Mouse (Mus musculus) E14TG2a.4 (cell line): ENCODE measurements around the gene Gja4.

Source experiments
- H3K27me3 ChIP-seq: 2 replicates; pipeline ENCODE4 v1.6.1; 2014; ENCODE audit warnings: low read length, control low read depth; ENCODE audit not compliant: insufficient read depth
- H3K36me3 ChIP-seq: 2 replicates; pipeline ENCODE4 v1.6.1; 2014; ENCODE audit warnings: low read length, control low read depth; ENCODE audit not compliant: insufficient read depth
- H3K4me1 ChIP-seq: replicated peaks from 2 replicates; pipeline ENCODE4 v1.6.1; 2014; ENCODE audit warnings: low read depth, low read length, control low read depth
- H3K4me3 ChIP-seq: replicated peaks from 2 replicates; pipeline ENCODE4 v1.5.1; 2014; ENCODE audit warnings: mild to moderate bottlenecking, low read length
- H3K9me3 ChIP-seq: 2 replicates; pipeline ENCODE4 v1.6.1; 2014; ENCODE audit warnings: low read length, control low read depth
- CTCF ChIP-seq: conservative IDR thresholded peaks from 2 replicates; pipeline ENCODE4 v1.5.1; 2014; ENCODE audit warnings: low read length
- NANOG ChIP-seq: IDR thresholded peaks from 2 replicates; pipeline ENCODE4 v1.6.1; 2014; ENCODE audit warnings: borderline replicate concordance, low read length, mixed read lengths
- POU5F1 ChIP-seq: IDR thresholded peaks from 2 replicates; pipeline ENCODE4 v1.6.1; 2014; ENCODE audit warnings: low read length, borderline replicate concordance

Gja4 gene

GRCm38 (mm10) chr4:127315753-127316152, 1.9 kb upstream of the Gja4 start:
- no peak overlapping the region for H3K4me3 ChIP-seq
- TF ChIP-seq NANOG (no peak), POU5F1 (no peak), CTCF (no peak)
- H3K27me3 ChIP-seq = peaks cover 43% of the 10 kb centered on the region
- no peaks in the 10 kb centered on the region for H3K9me3 ChIP-seq
- H3K36me3 ChIP-seq = peaks cover 7% of the 10 kb centered on the region
- peaks cover 51% of the 10 kb centered on the region for H3K4me1 ChIP-seq

- Histone ChIP-seq H3K4me3 (peak overlapping the region; percentile 85), H3K27me3 (peaks cover 43% of the 10 kb centered on the region), H3K9me3 (no peaks in the 10 kb centered on the region), H3K4me1 (peaks cover 50% of the 10 kb centered on the region), H3K36me3 (peaks cover 6% of the 10 kb centered on the region; the same call in 1 of the 2 replicates)
- TF ChIP-seq CTCF = no peak
- TF ChIP-seq POU5F1 = no peak
- TF ChIP-seq NANOG = no peak
These were observed 746 bp upstream of the Gja4 start for GRCm38 (mm10) chr4:127314585-127314984.

- peaks cover 42% of the 10 kb centered on the region for H3K4me1 ChIP-seq
- TF ChIP-seq NANOG (no peak), CTCF (no peak), POU5F1 (no peak)
- no peaks in the 10 kb centered on the region for H3K9me3 ChIP-seq
- peaks cover 3% of the 10 kb centered on the region; the same call in 1 of the 2 replicates for H3K36me3 ChIP-seq
- H3K4me3 ChIP-seq = peak overlapping the region; percentile 85
- peaks cover 43% of the 10 kb centered on the region for H3K27me3 ChIP-seq
These were observed 1.5 kb downstream of the Gja4 start for GRCm38 (mm10) chr4:127312349-127312748.

GRCm38 (mm10) chr4:127311561-127311960, 2.3 kb downstream of the Gja4 start:
- Histone ChIP-seq H3K4me1 (peaks cover 42% of the 10 kb centered on the region), H3K9me3 (no peaks in the 10 kb centered on the region), H3K36me3 (peaks cover 3% of the 10 kb centered on the region; the same call in 1 of the 2 replicates), H3K4me3 (no peak overlapping the region), H3K27me3 (peaks cover 43% of the 10 kb centered on the region)
- TF ChIP-seq NANOG (no peak), POU5F1 (no peak), CTCF (no peak)

- Histone ChIP-seq H3K27me3 (peaks cover 6% of the 10 kb centered on the region), H3K4me1 (peaks cover 7% of the 10 kb centered on the region), H3K9me3 (no peaks in the 10 kb centered on the region), H3K4me3 (no peak overlapping the region), H3K36me3 (no peaks in the 10 kb centered on the region)
- TF ChIP-seq CTCF (no peak), POU5F1 (no peak), NANOG (no peak)
These were observed 6.9 kb downstream of the Gja4 start for GRCm38 (mm10) chr4:127306915-127307314.

GRCm38 (mm10) chr4:127303796-127304195, 10.0 kb downstream of the Gja4 start:
- Histone ChIP-seq H3K4me3 (no peak overlapping the region), H3K4me1 (0 out of 2 replicates have a peak, but pooled peaks cover 3% of the 10 kb centered on the region), H3K9me3 (no peaks in the 10 kb centered on the region), H3K27me3 (no peaks in the 10 kb centered on the region), H3K36me3 (no peaks in the 10 kb centered on the region)
- TF ChIP-seq POU5F1 = no peak

GRCm38 (mm10) chr4:127300503-127300902, 13.3 kb downstream of the Gja4 start:
- H3K27me3 ChIP-seq = no peaks in the 10 kb centered on the region
- H3K4me1 ChIP-seq = no peaks in the 10 kb centered on the region
- H3K4me3 ChIP-seq = no peak overlapping the region
- no peaks in the 10 kb centered on the region for H3K36me3 ChIP-seq
- TF ChIP-seq POU5F1 (no peak), CTCF (no peak), NANOG (no peak)
- H3K9me3 ChIP-seq = no peaks in the 10 kb centered on the region

GRCm38 (mm10) chr4:127292631-127293030, 21.2 kb downstream of the Gja4 start:
- H3K4me3 ChIP-seq = no peak overlapping the region
- H3K27me3 ChIP-seq = 0 out of 2 replicates have a peak, but pooled peaks cover 6% of the 10 kb centered on the region
- H3K9me3 ChIP-seq = no peaks in the 10 kb centered on the region
- no peaks in the 10 kb centered on the region for H3K36me3 ChIP-seq
- TF ChIP-seq NANOG (no peak), POU5F1 (no peak), CTCF (no peak)
- peaks cover 13% of the 10 kb centered on the region for H3K4me1 ChIP-seq

- H3K9me3 ChIP-seq = no peaks in the 10 kb centered on the region
- no peaks in the 10 kb centered on the region for H3K36me3 ChIP-seq
- TF ChIP-seq NANOG (no peak), CTCF (no peak)
- H3K4me1 ChIP-seq = peaks cover 13% of the 10 kb centered on the region
- no peak overlapping the region for H3K4me3 ChIP-seq
- H3K27me3 ChIP-seq = 0 out of 2 replicates have a peak, but pooled peaks cover 6% of the 10 kb centered on the region
These were observed 24.7 kb downstream of the Gja4 start for GRCm38 (mm10) chr4:127289039-127289548.
